Mouse (Mus musculus) lung, postnatal 25 days (tissue): ENCODE data around the gene Zdhhc19.
"Not testable (repeated sequence)": the region's sequence is repeated elsewhere in the genome, so short reads cannot be mapped to it uniquely, and the experiment has no call there.

ENCODE experiments used
- DNase-seq: peaks from one replicate; pipeline ENCODE4 v3.0.0; 2022; ENCODE audit warnings: low spot score

Zdhhc19 gene

GRCm38 (mm10) chr16:32487234-32488111 lies 8.6 kb upstream of the Zdhhc19 start, which contains the start of gene Slc51a:
Gene Slc51a, minus strand, starts transcription at chr16:32487879.
- no peak for DNase-seq

- DNase-seq, result no peak
Observed at GRCm38 (mm10) chr16:32488939-32489338, 7.1 kb upstream of the Zdhhc19 start.

GRCm38 (mm10) chr16:32494371-32494770 lies 1.7 kb upstream of the Zdhhc19 start:
- not testable (repeated sequence) for DNase-seq

- DNase-seq, result no peak
Observed at GRCm38 (mm10) chr16:32498996-32499395, 2.9 kb downstream of the Zdhhc19 start.

DNA sequence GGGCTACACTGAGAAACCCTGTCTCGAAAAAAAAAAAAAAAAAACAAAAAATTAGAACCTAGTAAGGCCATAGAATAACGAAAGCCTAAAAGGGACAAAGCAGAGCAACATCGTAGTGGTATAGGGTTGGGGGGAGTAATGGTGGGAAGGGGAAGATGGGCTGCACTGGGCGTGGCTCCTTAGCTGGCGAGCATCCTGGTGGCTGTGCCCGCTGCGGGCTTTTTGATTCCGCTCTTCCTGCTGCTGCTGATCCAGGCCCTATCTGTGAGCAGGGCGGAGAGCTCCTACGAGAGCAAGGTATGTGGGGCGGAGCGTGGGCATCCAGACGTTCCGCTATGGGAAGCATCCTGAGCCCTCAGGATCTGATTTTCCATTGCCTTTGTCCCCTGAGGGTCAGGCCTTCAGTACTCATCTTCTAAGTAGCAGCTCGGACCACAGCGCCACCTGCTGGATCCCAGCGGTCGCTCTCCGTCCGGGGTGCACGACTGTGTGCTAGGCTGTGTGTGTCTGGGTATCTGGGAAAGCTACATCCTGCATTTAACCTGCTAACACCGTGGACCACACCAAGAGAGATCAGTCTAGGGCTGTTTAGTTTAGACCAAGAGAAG lies 3.5 kb downstream of the Zdhhc19 start:
- peak; percentile 73 for DNase-seq

GRCm38 (mm10) chr16:32501459-32501858 lies 5.4 kb downstream of the Zdhhc19 start:
- no peak for DNase-seq

DNA sequence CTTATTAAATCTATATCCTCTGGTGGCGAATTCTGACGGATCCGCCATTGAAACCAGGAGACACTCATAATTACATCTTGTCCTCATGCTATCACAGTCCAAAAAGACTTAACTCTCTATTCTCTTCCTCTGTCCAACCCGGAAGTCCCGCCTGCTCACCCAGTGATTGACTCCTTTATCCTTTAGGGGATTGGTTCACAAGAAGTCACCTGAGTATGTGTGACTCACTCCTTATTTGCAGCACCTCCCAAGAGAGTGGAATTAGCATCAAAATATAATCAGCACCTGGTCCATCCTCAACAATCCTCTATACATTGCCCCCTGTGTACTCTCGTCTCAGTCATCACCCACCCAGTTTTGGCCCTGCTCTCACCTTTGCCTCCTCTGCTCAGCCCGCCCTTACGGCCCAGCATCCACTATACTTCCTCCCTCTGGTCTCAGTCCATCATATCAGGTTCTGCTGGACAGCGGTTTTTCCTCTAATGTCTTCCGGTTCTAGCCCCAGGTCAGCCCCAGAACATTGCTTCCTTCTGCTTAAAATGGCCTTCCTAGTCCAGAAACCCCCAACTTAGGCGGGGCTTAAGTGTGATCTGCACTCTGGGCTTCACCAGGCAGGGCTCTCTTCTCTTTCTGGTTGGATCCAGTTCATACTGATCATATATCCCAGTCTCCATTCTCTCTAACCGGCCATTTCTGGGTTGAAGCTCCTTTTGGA lies 6.7 kb downstream of the Zdhhc19 start:
- no peak for DNase-seq

DNA sequence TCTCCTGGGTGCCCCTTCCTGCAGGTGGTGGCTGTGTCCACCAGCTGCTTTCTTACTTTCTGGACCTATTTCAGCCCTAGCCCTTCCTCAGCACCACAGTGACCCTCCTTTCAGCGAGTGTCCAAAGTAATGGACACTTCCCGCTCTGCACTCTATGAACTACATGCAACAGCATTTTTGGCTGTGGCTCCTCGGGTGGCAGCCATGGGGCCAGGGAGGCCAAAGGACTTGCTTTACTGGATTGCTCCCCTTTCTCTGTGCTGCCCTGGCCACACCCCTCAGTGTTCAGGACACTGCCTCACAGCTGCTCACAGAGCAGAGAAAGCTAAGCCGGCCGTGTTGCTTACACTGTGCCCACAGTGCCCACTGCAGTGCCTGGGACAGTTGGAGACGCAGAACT lies 7.6 kb downstream of the Zdhhc19 start:
- no peak for DNase-seq

GRCm38 (mm10) chr16:32506298-32506697 lies 10.2 kb downstream of the Zdhhc19 start:
- no peak for DNase-seq

DNA sequence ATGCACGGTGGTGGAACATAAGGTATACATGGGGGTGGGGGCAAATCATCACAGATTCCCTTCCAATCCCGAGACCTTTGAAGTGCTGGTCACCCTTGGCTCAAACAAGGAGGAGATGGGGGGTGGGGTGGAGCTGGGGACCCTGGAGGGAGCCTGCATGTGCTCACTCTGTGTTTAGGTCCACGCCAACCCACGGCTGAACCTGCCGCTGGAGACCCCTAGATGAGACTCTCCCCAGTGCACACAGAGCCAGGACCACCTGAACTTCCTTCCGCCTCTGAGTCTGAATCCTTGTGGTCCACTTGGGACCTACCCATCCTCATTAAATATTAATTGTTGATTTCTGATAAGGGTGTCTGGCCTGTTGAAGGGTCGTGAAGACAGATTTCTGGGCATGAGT lies 10.8 kb downstream of the Zdhhc19 start:
- no peak for DNase-seq

- peak; percentile 50 for DNase-seq
Observed at GRCm38 (mm10) chr16:32507407-32507806, 11.3 kb downstream of the Zdhhc19 start.

GRCm38 (mm10) chr16:32508035-32508434 lies 12.0 kb downstream of the Zdhhc19 start:
- DNase-seq, result no peak

DNA sequence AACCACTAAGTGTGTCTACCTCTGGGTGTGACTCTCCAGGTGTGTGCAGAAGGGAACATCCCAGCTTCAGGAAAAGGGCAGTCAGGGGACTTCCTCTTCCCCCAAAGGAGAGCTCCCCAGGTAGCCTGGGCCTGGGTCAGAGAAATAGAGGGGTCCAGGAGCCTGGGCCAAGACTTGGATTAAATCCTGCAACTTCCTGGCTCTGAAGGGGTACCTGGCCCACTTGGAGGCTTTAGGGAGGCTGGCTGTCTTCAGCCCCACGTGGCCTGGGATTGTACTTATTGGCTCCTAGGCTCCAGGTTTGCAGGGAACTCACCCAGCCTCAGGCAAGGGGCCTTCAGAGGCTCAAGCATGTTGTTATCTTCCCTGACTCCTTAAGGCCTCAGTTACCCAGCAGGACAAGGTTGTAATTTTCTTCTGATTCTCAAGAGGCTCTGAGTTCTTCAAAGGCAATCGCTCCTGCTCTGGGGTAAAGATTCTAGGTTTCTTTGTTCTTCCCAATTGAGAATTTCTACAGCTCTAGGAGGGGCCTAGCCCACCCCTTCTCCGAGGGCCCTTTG lies 12.5 kb downstream of the Zdhhc19 start:
- no peak for DNase-seq

- DNase-seq, result no peak
Observed at GRCm38 (mm10) chr16:32509066-32509942, 13.2 kb downstream of the Zdhhc19 start.

- no peak for DNase-seq
Observed at GRCm38 (mm10) chr16:32510399-32511337, 14.6 kb downstream of the Zdhhc19 start.

DNA sequence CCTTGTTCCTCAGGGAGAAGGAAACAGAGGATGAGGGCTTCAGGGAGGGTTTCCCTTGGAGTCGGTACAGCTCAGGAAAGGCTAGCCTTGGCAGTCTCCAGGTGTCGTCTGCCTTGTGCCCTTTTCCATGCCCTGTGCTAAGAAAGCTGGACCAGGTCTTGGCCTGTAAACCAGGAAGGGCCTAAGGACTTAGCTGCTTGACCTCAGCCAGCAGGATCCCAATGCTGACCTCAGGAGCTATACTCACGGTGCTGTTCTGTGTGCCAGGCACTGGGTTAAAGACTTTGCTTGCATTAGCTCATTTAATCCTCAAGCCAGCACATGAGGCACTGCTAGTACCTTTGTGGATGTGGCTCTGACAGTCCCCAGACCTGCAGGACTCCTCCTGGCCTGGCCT lies 15.3 kb downstream of the Zdhhc19 start:
- no peak for DNase-seq

- DNase-seq, result no peak
Observed at GRCm38 (mm10) chr16:32511827-32512490, 15.9 kb downstream of the Zdhhc19 start.

GRCm38 (mm10) chr16:32512921-32513320 lies 16.9 kb downstream of the Zdhhc19 start:
- DNase-seq, result no peak

DNA sequence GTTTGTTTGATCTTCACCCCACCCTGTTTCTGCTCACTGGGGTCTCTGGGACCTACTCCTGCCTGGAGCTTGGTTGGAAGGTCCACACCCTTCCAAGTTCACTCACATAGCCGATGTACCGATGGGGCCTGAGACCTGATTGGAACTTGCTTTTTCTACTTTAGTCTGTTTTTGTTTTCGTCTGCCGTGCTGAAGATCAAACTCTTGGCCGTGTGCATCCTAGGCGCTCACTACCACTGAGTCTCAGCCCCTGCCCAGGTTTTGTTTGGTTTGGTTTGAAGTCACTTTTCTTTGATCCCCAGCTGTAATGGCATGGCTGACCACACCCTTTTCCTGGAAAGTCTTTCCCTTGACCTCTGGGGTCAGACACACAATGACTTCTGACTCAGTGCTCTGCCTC lies 17.3 kb downstream of the Zdhhc19 start:
- DNase-seq, result no peak

DNA sequence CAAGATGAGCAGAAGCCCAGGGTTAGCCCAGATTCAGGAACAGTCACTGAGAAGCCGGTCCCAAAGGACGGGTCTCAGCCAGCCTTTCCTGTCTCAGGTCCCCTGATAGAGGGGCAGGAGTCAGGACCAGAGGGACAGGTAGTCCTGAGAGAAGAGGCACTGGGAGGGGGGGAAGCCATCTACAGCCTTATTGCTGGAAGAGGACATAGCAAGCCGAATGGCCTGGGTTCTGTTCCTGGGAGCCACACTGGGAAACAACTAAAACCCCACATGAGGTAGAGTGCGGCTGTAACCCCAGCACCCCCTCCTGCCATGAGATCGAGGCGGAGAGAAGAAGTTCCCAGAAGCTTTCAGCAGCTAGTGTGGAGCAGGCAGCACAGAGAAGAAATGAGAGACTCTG lies 17.9 kb downstream of the Zdhhc19 start:
- no peak for DNase-seq
